Mouse (Mus musculus) midbrain, embryonic 10.5 days (tissue): ENCODE data around the gene Ttl. TPM values are rescaled to one million over a fixed set of nuclear protein-coding genes. Genes with fewer than 3 reads are reported as not detected.

Experiments used
- DNase-seq: peaks from one replicate; pipeline ENCODE4 v3.0.0-alpha.2; 2017; ENCODE audit warnings: low spot score
- H3K27ac ChIP-seq: fragments of 300-500 bp; sonication (generic); replicated peaks from 2 replicates; pipeline ENCODE4 v1.5.1; 2016; ENCODE audit warnings: mild to moderate bottlenecking
- H3K27me3 ChIP-seq: fragments of 300-500 bp; sonication (generic); 2 replicates; pipeline ENCODE4 v1.6.1; 2016; ENCODE audit warnings: low read depth, mild to moderate bottlenecking; ENCODE audit not compliant: poor library complexity, severe bottlenecking
- H3K36me3 ChIP-seq: fragments of 300-500 bp; sonication (generic); 2 replicates; pipeline ENCODE4 v1.6.1; 2016; ENCODE audit warnings: mild to moderate bottlenecking, moderate library complexity
- H3K4me1 ChIP-seq: fragments of 300-500 bp; sonication (generic); 2 replicates; pipeline ENCODE4 v1.6.1; 2016
- H3K4me3 ChIP-seq: fragments of 300-500 bp; sonication (generic); 2 replicates; pipeline ENCODE4 v1.5.1; 2016; ENCODE audit warnings: mild to moderate bottlenecking, moderate library complexity
- H3K9me3 ChIP-seq: fragments of 300-500 bp; sonication (generic); replicated peaks from 2 replicates; pipeline ENCODE4 v1.6.1; 2016; ENCODE audit warnings: mild to moderate bottlenecking
- WGBS: fragments of 180-500 bp; shearing (Covaris S2); methylation state at CpG from one replicate; pipeline ENCODE4 v1.1.7; 2016; 5-methylcytosine and 5-hydroxymethylcytosine counted together
- polyA plus RNA-seq: library from polyadenylated mRNA; unstranded; fragments of >200 nt; fragmentation: Nextera tagmentation; extraction: Ambion mirVana; gene quantifications from 2 replicates; pipeline ENCODE4 v1.2.1, GENCODE M21; 2016

Ttl gene
- polyA plus RNA-seq, 1 experiment from 2014 or later = 13.3 TPM

DNA sequence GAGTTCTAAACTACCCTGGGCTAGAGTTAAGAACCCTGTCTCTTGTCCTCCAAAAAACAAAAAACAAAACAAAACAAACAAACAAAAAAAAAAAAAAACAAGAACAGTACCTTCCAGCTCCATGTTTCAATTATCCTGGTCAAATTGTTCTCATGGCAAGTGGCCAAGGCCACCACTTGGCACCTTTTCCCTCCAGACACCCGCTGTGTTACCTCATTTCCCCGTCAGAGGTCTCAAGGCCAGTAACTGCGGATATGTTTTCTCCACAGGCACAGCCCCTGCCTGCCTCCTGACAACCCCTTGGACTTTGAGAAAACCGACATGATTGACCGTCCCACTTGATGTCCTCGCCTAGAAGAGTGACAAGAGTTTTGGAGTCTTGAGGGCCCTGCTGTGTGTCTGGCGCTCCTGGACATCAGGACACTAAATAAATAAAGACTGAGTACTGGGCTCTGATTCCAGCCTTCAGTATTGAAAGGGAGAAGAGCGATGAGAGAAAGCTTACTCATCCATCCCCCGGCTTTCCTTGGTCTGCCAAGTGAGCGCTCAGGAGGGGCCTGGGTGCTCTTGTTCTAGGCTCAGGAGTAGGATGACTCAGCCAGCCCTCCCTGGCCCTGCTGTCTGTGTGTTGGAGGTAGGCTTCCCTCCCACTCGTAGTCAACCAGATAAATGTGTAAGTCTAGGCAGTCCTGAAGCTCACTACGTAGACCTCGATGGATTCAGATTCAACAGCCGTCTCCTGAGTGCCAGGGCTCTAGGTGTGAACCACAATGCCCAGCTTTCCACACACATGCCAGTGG lies 67.5 kb downstream of the Ttl start:
- Histone ChIP-seq H3K27me3 (no peaks in the 10 kb centered on the region), H3K4me1 (peaks cover 21% of the 10 kb centered on the region), H3K36me3 (peaks cover 40% of the 10 kb centered on the region), H3K9me3 (peaks cover 21% of the 10 kb centered on the region; the same call in 1 of the 2 replicates), H3K27ac (no peak overlapping the region), H3K4me3 (no peak overlapping the region)
- no peak for DNase-seq
- WGBS = 94% methylated on average over 14 of the region's 14 CpGs

DNA sequence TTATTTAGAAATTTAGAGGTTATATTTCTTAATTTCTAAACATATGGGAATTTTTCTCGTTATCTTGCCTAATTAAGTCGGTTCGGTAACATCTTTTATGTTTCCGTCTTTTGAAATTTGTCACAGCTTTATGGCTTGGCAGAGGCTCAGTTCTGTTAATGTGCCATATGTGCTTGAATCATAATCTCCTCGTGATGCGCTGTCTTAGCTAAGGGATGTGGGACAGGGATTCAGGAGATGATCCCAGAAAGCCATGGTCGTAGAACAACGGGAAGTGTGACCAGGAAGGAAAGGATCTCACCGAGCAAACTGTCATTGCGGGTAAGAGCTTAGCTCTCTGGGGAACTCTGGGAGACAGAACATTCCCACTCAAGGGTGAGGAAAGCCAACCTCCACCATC lies 74.2 kb downstream of the Ttl start:
- Histone ChIP-seq H3K27ac (no peak overlapping the region), H3K27me3 (no peaks in the 10 kb centered on the region), H3K4me3 (no peak overlapping the region), H3K36me3 (no peaks in the 10 kb centered on the region), H3K9me3 (no peaks in the 10 kb centered on the region), H3K4me1 (no peaks in the 10 kb centered on the region)
- no peak for DNase-seq
- WGBS = 92% methylated on average over 10 of the region's 10 CpGs

Other genes starting within 250 kb of the Ttl start
- gene Tmem87b, start 247.8 kb upstream of the Ttl start, polyA plus RNA-seq = 21.7 and 26.8 TPM in 2 replicates
- gene Fbln7, start 203.0 kb upstream of the Ttl start, polyA plus RNA-seq = 2.7 and 3.1 TPM in 2 replicates
- 8.8 and 9.0 TPM in 2 replicates for gene Zc3h8, start 121.9 kb upstream of the Ttl start, polyA plus RNA-seq
- gene Zc3h6, start 98.5 kb upstream of the Ttl start, polyA plus RNA-seq = 1.5 and 1.9 TPM in 2 replicates
- gene Gm10762, start 98.2 kb upstream of the Ttl start, polyA plus RNA-seq = 16.1 and 19.6 TPM in 2 replicates
- gene Vinac1, start 17.8 kb upstream of the Ttl start, polyA plus RNA-seq = 0.14 and 0.20 TPM in 2 replicates
- 35.5 and 37.2 TPM in 2 replicates for gene Polr1b, start 35.1 kb downstream of the Ttl start, polyA plus RNA-seq
- 28.7 and 31.6 TPM in 2 replicates for gene Chchd5, start 63.8 kb downstream of the Ttl start, polyA plus RNA-seq
- gene Slc20a1, start 132.8 kb downstream of the Ttl start, polyA plus RNA-seq = 53.7 and 55.6 TPM in 2 replicates
- 64.6 and 69.7 TPM in 2 replicates for gene Ckap2l, start 231.3 kb downstream of the Ttl start, polyA plus RNA-seq
- 0.10 and 0.11 TPM in 2 replicates for gene Il1a, start 244.0 kb downstream of the Ttl start, polyA plus RNA-seq